Mouse (Mus musculus): ENCODE results near the gene Wars. TPM values are rescaled to one million over a fixed set of nuclear protein-coding genes. Genes with fewer than 3 reads are reported as not detected.

Wars gene
- total RNA-seq, 1 experiment from 2014 or later, result 64.0 TPM

DNA sequence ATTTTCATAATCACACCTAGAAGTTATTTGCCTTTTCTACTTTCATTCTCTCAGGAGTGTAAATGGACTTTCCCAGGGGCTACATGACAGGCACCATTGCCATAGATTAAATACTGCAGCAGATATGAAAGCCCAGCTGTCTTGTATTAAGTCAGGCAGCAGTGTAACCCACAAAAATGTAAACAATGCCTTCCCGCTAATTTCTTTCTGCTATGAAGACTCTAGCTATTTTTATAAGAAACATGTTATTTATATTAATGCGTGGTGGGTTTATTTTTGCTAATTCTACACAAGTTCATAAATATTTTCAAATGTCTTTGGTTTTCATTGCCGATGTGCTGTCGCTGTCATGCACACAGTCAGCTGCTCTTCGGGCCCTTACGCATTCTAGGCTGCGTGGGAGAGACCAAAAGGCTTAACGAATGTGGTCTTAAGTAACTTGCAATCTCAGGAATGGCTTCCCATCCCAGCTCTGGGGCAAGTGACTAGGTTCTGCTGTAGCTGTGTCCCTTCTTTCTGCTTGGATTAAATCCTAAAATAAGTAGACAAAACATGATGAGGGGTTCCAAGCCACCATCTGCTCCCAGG, 16.0 kb upstream of the Wars start:
- no peak for DNase-seq

GRCm38 (mm10) chr12:108906398-108906797, 12.4 kb upstream of the Wars start:
- DNase-seq, result no peak

GRCm38 (mm10) chr12:108905620-108906302, 11.8 kb upstream of the Wars start:
- no peak for DNase-seq

DNA sequence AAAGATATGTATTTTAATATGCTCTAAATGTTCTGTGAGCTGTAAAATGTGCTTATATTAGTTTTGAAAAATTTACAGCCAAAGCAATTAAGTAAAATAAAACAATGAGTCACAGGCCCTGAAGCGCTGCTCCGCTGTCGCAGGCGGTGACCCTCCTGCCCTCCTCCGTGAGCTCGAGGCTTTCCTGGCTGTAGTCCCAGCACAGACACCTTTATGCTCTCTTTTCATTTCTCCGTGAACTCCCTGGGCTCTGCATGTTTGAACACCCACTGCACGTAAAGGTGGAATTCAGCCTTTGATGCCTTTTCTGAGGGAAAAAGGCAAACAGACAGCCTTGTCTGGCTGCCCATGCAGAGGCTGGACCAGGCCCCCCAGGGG, 10.3 kb upstream of the Wars start:
- peak; percentile 14 for DNase-seq

- DNase-seq, result peak; percentile 38
Measured at GRCm38 (mm10) chr12:108903600-108904275, 9.8 kb upstream of the Wars start.

GRCm38 (mm10) chr12:108902940-108903339, 9.0 kb upstream of the Wars start:
- DNase-seq, result peak; percentile 46

DNA sequence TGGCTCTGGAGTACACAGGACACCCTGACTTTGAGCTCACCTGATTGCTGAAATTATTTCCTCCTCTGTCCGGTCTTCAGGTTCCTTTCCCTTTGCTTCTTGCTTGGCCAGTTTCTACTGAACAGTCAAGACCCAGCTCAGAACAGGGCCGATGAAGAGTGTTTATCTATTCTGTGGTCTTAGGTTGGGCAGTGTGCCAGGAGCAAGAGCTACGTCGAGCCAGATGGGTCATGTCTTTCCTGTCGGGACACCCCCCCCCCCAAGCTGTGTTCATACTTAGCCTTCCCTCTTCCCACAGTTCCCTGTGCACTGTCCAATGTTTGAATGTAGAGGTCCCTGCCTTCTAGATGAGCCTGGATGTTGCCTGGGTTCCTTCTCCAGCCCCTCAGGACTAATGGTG, 7.4 kb upstream of the Wars start:
- DNase-seq, result no peak

DNA sequence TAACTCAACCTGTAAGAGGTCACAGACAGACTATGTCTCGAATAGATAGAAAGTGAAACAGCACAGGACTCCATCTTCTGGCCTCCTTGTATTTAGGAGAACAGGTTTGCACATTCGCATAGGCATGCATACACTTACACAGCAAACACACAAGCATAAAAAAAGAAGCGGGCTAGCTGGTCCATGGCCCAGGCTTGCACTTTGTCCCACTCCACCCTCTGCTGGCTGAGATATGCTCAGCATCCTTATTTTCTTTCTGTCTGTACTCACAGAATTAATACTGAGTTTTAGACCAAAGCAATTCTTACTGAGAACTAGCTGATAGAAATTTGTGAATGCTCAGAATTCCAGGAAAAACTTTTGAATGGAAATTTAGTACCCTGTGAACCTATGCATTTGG, 2.0 kb upstream of the Wars start:
- no peak for DNase-seq

DNA sequence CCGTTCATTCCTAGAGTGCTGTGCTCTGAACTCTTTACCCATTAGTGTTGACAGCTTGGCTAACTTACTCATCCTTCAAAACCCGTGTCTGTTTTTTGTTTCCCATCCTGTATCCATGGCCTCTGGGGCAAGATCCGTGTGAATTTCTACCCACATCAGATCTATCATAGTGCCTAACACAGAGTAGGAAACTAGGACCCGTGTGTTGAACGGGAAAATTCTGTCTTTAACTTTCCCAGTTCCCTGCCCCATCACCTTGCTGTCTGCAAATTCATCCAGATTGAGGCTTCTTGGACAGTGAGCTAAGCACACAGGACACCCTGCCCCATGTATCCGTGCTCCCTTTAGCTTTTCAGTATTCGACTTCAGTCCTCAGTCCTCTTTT, 450 bp upstream of the Wars start:
- no peak for DNase-seq

- no peak for DNase-seq
Measured at GRCm38 (mm10) chr12:108892989-108893714, 822 bp downstream of the Wars start, which contains the start of gene Wdr25. Gene Wdr25 (plus strand): TSS chr12:108893631.

DNA sequence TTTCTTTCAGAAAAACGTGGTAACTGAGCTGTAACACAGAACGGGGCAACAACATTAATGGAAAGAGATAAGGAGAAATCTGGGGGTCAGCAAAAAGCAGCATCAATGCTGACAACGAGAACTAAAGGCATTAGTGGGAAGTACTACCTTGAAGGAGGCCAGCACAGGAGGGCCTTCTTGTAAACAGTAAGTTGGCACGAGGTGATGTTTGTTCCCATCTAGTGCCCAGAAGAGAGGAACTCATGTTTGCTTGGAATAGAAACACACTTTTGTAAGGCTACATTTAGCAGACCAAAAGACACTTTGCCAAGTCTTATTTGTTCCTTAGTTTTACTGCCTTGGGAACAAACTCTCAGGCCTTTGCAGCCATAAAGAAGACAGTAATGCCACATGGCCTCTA, 5.3 kb downstream of the Wars start:
- no peak for DNase-seq

DNA sequence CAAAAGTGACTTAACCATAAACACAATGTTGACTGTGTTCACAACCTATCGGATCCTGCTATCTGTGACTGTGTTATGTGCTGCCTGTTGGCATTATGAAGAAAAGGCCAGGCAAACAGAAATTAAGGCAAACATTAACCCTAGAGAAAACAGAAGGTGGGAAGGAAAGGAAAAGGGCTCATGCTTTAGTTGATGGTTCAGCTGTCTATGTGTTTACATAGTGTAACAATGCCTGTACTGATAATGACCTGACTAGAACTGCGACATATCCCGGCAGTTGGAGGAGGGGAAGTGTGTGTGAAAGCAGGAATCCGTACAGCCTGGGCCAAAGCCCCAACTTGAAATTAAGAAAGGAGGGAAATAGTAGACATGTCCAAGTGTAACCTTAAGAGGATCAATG, 6.9 kb downstream of the Wars start:
- no peak for DNase-seq

GRCm38 (mm10) chr12:108885906-108886305, 8.1 kb downstream of the Wars start:
- no peak for DNase-seq

GRCm38 (mm10) chr12:108882776-108883175, 11.2 kb downstream of the Wars start:
- no peak for DNase-seq

GRCm38 (mm10) chr12:108881192-108881591, 12.8 kb downstream of the Wars start:
- no peak for DNase-seq

GRCm38 (mm10) chr12:108880606-108881005, 13.4 kb downstream of the Wars start:
- no peak for DNase-seq

DNA sequence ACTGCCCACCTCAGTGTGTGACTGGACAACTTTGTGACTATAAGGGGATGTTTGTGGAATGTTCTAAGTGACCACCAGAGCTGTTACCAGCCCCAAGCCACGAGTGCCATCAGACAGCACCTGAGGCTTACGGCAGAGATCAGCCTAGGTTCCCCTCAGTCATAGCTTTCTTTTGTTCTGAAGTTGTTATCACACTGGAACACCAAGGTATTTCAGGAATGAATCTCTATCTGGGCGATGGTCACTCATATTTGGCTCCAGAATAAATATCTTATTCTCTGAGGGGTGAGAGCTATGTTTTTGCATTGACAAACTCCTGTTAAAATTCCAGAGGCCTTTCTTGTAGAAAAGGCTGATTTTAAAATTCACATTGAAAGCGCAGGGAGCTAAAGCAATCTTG, 14.8 kb downstream of the Wars start:
- no peak for DNase-seq

DNA sequence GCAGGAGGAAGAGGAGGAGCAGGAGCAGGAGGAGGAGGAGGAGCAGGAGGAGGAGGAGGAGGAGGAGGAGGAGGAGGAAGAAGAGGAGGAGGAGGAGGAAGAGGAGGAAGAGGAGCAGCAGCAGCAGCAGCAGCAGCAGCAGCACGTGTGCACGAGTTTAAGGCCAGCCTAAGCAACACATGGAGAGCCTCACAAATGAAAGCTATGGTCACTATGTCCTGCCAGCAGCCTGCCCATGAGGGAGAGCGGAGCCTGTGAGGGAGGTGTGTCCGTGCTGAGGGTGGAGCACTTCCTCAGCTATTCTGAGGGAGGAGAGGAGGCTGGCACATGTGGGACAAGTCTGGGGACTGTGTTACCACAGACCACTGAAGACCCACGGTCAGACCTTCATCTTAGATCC, 20.9 kb downstream of the Wars start:
- DNase-seq, result no peak

DNA sequence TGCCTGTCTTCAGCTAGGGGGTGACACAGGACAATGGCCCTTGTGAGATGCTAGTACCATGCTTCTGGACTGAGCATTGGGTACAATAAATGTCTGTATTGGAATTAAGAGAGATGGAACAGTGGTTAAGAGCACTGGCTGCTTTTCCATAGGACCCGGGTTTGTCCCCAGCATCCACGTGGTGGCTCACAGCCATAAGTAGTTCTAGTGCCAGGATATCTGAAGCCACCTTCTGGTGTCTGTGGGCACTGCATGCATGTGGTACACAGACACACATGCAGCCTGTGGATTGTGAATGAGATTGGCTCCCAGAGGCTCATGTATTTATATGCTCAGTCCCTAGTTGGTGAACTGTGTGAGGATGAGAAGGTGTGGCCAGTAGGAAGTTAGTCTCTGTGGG, 24.4 kb downstream of the Wars start:
- no peak for DNase-seq

- no peak for DNase-seq
Measured at GRCm38 (mm10) chr12:108865007-108865494, 28.9 kb downstream of the Wars start.

- DNase-seq, result no peak
Measured at GRCm38 (mm10) chr12:108858486-108858885, 35.5 kb downstream of the Wars start.

DNA sequence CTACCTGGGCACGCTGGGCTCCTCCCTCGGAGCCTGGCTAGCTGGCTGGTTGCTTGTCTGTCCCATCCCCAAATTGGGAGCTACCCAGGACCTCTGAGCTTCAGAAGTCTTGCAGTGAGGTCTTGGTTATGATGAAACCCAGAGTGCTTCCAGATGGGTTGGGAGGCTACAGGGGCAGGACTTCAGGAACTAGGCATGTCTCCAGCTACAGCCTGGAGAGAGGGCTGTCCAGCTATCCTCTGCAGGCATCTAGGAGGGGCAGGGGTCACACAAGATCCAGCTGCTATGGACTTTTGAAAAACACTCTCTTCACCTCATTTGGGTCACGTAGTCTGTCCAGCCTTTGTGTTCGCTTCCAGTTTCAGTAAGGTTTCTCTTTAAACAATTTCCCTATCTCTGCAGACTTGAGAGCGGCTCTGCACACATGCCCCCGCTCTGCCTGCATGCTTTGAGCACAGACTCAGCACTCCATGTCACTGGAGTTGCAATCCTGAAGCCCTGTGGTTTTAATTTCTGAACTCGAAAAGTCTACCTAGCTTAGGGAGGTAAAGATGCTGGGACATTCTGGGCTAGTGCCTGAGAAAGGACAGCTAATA, 36.3 kb downstream of the Wars start:
- DNase-seq, result no peak

GRCm38 (mm10) chr12:108857109-108857508, 36.9 kb downstream of the Wars start:
- no peak for DNase-seq
